ENCODE assay signal across 18 mouse cellular contexts in genomic region chr3:103436902-103437603, GRCm38 (mm10).
"Had no signal": no experiment of that assay in that cellular context is flagged by ENCODE, and none has a peak within 500 bp of the region (broad histone marks: within the 10 kb centered on the region; RNA-seq: fewer than 3 reads in every experiment).

No protein-coding gene starts in this region.

- DNase-seq: kidney, adult 11 months; kidney, postnatal 14 days; layer of hippocampus, adult 9-11 months; liver; lung, adult 18-20 months; lung, postnatal 10 days; lung, postnatal 36 days; midbrain, embryonic 14.5 days; thymus, postnatal 25 days had no signal

- H3K4me3 ChIP-seq: intestine, embryonic 15.5 days; layer of hippocampus, adult 2 months; limb, embryonic 10.5 days; limb, embryonic 13.5 days; liver, embryonic 12.5 days; liver, embryonic 15.5 days; lung, embryonic 15.5 days; megakaryocyte, embryonic 14.5 days had no signal

- H3K4me2 ChIP-seq: intestine, embryonic 15.5 days; limb, embryonic 13.5 days; liver, embryonic 12.5 days; liver, embryonic 15.5 days; lung, embryonic 15.5 days; midbrain, embryonic 11.5 days had no signal

- H3K9ac ChIP-seq: intestine, embryonic 15.5 days; limb, embryonic 13.5 days; liver, embryonic 12.5 days; liver, embryonic 15.5 days; lung, embryonic 15.5 days had no signal

- H3K9me3 ChIP-seq: intestine, embryonic 15.5 days; limb, embryonic 10.5 days; liver, embryonic 12.5 days; liver, embryonic 15.5 days; lung, embryonic 15.5 days had no signal

- H3K36me3 ChIP-seq: intestine, embryonic 15.5 days; limb, embryonic 10.5 days; limb, embryonic 13.5 days; liver, embryonic 12.5 days; liver, embryonic 15.5 days; lung, embryonic 15.5 days had no signal

- H3K27ac ChIP-seq: intestine, embryonic 15.5 days; layer of hippocampus, adult 2 months; limb, embryonic 10.5 days; limb, embryonic 13.5 days; liver, embryonic 12.5 days; liver, embryonic 15.5 days; lung, embryonic 15.5 days had no signal

- H3K27me3 ChIP-seq: intestine, embryonic 15.5 days; limb, embryonic 13.5 days; liver, embryonic 12.5 days; liver, embryonic 15.5 days; lung, embryonic 15.5 days had no signal

- ATAC-seq: intestine, embryonic 15.5 days; liver, embryonic 12.5 days had no signal

- H3K4me1 ChIP-seq: intestine, embryonic 15.5 days; liver, embryonic 12.5 days; liver, embryonic 15.5 days; lung, embryonic 15.5 days; megakaryocyte, embryonic 14.5 days had no signal
